Mouse (Mus musculus) lung, postnatal 14 days (tissue): ENCODE data around the gene Greb1.

Experiments
- DNase-seq: peaks from one replicate; pipeline ENCODE4 v3.0.0; 2021

Gene Greb1

GRCm38 (mm10) chr12:16800259-16800958 is at the start of gene Greb1:
TSS of gene Greb1 (minus strand) at chr12:16800886.
- no peak for DNase-seq

DNA sequence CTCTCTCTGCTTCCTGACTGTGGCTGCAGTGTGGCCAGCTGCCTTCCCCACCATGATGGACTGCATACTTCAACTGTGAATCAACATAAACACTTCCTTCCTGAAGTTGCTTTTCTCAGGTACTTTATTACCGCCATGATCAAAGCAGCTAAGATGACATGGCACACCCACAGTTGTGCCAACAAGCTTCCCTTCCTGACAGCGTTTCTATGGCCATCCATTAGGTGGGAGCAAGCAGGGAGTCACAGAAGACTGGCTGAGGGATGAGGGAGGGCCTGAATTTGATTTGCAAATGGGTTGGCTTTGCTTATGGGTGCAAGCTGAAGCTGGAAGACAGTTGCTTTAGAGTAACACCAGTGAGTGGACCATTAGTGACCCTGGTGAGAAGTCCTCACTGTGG is 49.1 kb upstream of the Greb1 start:
- no peak for DNase-seq

GRCm38 (mm10) chr12:16848501-16848900 is 47.8 kb upstream of the Greb1 start:
- no peak for DNase-seq

DNA sequence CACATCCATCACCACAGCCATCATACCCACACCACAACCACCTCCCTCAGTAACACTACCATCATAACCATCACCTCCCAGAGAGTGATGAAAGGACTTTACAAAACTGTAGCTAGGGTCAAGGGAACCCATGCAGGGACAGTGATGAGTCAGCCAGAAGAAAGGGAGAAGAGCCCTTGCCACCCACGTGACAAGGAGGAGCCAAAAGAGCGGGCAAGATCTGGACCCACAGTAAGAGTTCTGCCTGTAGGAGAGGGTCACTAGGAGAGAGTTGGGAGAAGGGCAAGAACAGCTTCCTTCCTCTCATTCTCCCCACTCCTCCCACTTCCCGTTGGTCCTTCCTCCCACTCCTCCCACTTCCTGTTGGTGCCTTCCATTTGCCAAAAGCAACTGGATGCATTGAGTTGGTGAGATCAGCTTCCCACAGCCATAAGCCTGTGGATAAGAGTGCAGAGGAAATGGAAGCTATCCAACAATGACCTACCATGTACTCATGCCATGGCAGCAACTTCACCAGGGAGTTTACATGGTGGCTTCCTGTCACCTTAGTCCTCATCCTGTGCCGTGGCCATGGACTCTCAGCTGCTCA is 46.6 kb upstream of the Greb1 start:
- no peak for DNase-seq

GRCm38 (mm10) chr12:16844623-16845592 is 44.2 kb upstream of the Greb1 start:
- peak; percentile 34 for DNase-seq

DNA sequence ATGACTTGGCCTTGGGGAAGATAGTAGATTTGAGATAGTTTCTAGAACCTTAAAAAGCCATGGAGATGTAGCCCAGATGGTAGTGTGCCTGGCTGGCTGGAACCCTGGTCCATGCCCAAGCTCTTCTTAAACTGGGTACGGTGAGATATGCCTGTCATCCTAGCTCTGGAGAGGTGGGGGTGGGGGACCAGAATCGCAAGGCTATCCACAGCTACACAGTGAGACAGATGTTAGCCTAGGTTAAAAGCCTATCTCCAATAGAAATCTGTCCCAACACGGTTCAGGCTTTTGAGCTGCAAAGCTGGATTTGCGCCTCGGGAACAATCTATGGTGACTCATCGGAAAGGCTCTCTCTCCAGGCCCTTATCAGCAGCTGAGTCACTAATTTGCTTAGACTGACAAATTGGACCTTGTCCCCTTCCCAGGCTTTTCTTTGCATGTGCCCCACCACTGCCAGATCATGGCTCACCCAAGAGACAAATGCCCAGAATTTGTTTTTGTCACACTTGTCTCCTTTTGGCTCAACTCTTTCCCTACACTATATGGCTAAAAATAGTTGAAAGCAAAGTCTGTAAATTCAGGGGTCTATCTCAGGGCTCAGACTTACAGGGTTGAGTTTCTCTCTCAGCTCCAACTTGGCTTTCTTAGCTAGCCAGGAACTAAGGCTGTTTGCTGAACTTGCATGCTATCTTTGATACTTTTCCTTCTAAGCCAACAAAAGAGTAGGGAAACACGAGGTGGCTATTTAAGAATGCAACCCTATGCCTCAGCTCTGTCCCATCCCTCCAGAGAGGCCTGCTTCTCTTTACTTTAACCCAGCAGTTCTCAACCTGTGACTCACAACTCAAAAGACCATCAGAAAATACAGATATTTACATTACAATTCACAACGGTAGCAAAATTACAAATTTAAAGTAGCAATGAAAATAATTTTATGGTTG is 40.4 kb upstream of the Greb1 start:
- peak; percentile 34 for DNase-seq

- no peak for DNase-seq
Observed at GRCm38 (mm10) chr12:16837766-16838165, 37.1 kb upstream of the Greb1 start.

DNA sequence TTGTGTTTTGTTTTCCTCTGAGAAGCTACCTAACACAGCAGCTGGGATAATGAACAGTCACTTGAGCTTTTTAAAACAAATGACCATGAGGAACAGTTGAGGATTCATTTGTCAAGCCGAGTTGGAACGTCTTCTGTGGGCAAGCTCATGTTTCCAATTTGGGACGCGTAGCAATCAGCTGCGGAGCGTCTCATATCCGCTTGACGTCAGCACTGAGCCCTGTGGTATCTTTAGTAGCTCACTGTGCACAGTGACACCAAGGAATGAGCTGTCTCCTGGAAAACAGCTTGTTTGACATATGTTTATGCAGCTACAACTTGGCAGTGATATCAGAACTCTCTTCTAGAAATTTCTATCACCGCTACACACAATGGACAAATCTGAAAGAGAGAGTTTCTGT is 35.5 kb upstream of the Greb1 start:
- DNase-seq: peak; percentile 61

- DNase-seq: no peak
Observed at GRCm38 (mm10) chr12:16834701-16835100, 34.0 kb upstream of the Greb1 start.

GRCm38 (mm10) chr12:16831071-16831470 is 30.4 kb upstream of the Greb1 start:
- no peak for DNase-seq

GRCm38 (mm10) chr12:16829785-16830184 is 29.1 kb upstream of the Greb1 start:
- DNase-seq: peak; percentile 27

GRCm38 (mm10) chr12:16828505-16828904 is 27.8 kb upstream of the Greb1 start:
- peak; percentile 70 for DNase-seq

DNA sequence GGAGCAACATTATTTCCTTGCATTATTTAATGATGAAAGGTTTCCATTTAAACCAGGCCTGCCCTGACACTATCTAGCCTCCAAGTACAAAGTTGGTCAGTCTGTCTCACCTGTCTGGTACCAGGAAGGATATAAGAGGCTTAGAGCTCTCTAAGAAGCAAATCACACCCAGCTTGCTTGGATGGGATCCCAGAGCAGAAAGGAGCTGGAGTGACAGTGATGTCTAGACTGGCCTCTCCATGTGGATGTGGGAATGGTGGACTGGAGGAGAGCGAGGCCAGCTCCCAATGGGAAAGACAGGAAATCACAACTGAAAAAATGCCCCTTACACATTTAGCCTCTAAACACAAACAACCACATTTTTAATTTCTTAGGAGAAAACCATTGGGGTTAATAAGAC is 23.0 kb upstream of the Greb1 start:
- no peak for DNase-seq

DNA sequence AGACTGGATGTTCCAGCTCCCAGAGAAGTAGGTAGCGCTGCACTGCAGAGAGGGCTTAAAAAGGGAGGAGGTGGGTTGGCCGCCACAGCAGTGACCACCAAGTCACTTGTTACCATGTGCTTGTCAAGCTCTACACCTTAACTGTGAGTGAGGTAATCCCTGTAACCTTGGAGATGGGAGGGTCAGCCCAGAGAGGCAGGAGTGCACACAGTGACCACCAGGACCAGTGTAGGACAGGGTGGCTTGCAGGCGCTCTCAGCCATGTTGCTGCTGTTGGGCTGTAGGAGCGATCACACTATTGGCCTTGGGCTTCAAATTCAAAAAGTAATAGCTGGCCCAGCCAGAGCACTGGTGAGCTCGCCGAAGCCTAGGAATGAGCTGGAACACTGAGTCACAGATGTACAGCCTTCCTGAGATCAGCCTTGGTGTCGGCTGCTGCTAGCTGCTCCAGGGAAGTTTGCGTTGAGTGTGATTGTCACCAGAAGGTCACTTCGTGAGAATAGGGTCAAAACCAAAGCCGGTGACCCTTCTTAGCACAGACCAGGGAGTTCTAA is 21.6 kb upstream of the Greb1 start:
- DNase-seq: no peak

DNA sequence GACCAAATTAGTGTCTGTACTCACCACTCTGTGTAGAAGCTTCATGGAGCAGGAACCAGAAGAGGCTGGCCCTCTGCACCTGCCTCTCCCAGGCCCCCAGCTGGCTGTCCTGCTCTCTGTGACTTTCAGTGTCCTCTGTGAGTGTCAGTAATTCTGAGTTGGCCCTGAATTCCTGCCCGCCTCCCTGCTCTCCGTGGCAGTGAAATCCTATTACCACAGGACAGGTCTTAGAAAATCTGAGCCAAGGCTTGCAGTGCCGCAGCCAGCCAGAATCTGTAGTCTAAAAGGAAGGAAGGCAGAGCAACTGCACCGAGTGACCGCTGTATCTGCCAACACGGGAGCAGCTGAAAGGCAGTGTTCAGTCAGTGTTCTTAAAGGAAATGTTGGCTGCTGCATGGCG is 20.1 kb upstream of the Greb1 start:
- no peak for DNase-seq

DNA sequence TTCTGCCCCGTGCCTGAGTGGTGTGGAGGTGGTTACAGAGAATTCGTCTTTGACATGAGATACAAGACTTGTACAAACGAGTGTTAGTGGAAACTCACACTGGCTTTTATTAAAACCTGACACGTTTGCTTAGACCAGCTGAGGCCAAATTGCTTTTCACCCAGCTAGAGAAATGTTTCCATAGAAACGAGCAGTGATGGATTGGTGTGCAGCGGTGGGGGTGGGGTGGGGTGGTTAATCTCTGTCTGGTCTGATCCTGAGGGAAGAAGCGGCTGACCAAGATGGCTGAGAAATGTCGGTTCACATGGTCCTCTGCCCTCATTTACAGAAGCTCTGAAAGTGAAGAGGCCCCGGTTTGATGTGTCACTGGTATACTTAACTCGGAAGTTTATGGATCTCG is 17.8 kb upstream of the Greb1 start:
- no peak for DNase-seq

DNA sequence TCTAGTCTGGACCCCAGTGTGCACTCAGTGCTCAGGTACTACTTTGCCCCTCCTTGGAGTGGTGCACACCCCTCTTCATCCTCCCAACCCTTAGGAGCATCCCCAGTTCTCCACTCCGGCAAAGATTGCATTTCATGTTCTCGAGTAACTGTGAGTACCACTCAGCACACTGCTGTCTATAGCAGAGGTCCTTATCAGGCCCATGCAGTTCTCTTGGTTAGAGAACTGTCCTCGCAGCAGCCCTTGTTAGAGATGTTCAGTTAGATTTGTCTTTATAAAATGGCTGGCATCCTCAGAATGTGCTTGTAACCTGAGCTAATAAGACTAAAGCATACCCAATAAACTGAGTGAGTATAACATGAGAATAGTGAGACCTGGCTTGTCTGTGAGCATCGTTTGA is 16.5 kb upstream of the Greb1 start:
- no peak for DNase-seq

DNA sequence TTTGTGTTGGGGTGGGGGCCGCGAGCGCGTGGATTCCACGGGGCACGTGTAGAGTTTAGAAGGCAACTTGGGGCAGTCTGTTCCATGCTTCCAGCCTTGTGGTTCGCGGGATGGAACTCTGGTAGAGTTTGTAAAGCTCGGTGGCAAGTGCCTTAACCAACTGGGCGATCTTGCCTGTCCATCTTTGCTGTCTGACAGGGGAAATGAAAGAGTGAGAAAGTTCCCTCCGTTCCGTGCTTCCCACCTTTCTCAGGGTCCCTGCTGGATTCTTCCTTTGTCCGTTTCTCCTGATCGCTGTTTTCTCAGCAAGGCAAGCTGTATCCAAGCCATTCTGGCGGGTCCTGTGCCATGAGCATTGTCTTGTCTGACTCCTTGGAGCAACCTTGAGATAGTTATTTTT is 10.8 kb upstream of the Greb1 start:
- DNase-seq: no peak

DNA sequence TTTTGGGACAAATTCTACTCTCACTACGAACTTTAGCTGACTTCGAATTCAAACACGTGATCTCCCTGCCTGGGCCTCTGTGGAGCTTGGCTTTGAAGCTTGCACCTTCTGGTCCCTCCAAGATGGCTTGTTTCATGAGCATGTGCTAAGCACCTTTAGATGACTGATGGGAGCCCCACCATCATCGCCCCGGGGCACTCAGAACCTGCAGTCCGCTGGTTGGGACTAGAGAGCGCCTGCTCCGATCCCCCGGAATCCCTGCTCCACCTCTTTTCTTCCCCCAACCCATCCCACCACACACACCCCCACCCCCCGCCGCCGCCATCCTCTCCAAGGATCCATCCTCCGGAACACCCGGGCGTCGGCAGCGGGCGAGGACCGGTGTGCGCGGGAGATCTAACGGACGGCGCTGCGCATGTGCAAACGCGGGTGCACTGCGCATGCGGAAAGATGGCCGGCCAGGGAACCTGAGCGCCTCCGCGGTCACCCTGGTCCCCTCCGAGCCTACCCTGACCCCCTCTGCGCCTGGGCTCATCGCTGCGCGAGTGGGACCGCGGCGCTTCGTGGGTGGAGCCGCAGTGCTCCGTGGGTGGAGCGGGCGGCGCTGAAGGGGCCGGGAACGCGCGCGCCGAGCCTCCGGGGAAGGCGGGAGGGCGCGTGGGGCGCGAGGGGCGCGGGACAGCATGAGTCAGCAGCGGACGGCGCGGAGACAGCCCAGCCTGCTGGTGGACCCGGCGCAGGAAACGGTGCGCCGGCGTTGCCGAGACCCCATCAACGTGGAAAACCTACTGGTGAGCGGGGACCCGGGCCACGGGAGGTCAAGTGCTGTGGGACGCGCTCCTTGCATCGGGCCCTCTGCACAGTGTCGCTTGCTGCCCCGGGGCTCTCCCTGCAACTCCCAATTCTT is 10.1 kb upstream of the Greb1 start, which contains the start of gene E2f6:
TSS of gene E2f6 (plus strand) at position 439 of the 907 bp plus-strand sequence.
- peak; percentile 81 for DNase-seq

DNA sequence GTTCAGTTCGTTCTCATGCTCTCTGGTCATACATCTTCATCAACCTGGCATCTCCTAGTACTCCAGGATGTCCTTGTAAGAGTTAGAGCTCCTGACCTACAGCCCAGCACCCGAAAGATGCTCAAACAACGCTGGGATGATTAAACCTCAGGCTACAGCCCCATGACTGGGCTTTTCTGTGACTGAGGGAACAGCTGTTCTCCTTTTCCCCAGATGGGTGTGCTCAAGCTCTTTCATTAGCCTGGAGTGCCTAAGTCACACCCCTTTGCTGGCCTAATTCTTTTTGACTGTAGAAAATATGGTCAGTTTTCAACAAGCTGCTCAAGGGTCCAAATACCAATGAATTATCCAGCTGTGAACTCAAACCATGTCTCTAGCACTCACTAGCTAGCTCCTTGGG is 7.4 kb upstream of the Greb1 start:
- peak; percentile 49 for DNase-seq

- peak; percentile 89 for DNase-seq
Observed at GRCm38 (mm10) chr12:16805511-16805910, 4.8 kb upstream of the Greb1 start.
